Mouse (Mus musculus): ENCODE data around the gene Scn10a.
A peak's percentile ranks its signal among the peaks of the same experiment; 100 is the strongest.

DNA sequence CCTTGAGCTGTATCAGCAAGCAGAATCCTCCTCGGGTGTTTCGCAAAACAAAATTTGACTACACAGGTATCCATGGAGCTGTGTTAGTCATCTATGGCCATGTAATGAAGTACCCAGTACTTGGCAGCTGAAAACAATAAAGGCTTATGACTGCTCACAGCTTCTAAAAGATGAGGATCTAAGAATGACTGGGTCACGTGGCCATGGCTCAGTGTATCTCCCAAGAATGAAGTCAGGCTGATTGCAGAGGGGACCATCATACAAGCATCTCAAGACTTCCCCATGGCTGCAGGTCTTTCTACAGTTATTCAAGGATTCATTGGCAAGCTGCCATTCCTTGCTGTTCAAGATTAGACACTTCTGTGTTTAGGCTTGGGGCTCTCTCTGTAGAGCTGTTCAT, 24.2 kb upstream of the Scn10a start:
- no peak for TF ChIP-seq UBTF (IDR thresholded peaks at IDR 0.05; ENCODE audit: borderline replicate concordance, insufficient read depth, low read depth, low read length)
- peak in 1 of 2 experiments; percentile 55; a peak in 1 of 4 replicates for TF ChIP-seq USF2 (IDR thresholded peaks at IDR 0.05; ENCODE audit: borderline replicate concordance in 1 of 2, insufficient read depth in 1 of 2, low read depth in 1 of 2, low read length in 2 of 2)
- TF ChIP-seq CTCF (IDR thresholded peaks at IDR 0.05 in 2 of 3, conservative IDR thresholded peaks at IDR 0.05 in 1 of 3; ENCODE audit: control insufficient read depth in 1 of 3, insufficient read depth in 1 of 3, low read depth in 2 of 3, low read length in 3 of 3, poor library complexity in 1 of 3, severe bottlenecking in 1 of 3), result no peak
- no peak for TF ChIP-seq CHD1 (IDR thresholded peaks at IDR 0.05; ENCODE audit: low read depth, low read length)
